Mouse (Mus musculus) frontal cortex, adult (tissue): Measurements from ENCODE around the gene Ntn1.

Experiments used
- ATAC-seq: cut with Nextera tagmentation; 2 replicates; pipeline ENCODE4 v1.9.2; 2017; ENCODE audit warnings: mild to moderate bottlenecking, moderate library complexity, mixed read lengths; ENCODE audit not compliant: low TSS enrichment

Ntn1 gene

GRCm38 (mm10) chr11:68185647-68186046 is 215.0 kb downstream of the Ntn1 start:
- peak; percentile 93 for ATAC-seq

GRCm38 (mm10) chr11:68177415-68177814 is 223.2 kb downstream of the Ntn1 start:
- ATAC-seq = no peak

DNA sequence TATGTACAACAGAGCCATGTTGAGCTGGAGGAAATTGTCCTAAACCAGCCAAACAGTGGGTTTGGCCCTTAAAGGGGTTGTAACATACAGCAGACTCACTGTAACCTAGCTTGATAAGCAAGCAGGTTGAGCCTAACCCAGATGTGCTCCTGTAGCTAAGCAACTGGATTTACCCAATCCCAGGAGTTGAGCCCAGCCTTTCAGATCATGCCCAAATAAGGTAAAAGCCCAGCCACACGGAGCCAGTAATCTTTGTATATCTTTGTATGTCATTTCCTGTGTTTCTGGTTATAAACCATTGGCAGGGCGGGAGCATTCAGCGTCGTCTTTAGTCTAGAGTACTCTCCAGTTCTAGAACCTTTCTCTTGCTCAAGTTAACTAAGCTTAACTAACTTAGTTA is 224.1 kb downstream of the Ntn1 start:
- no peak for ATAC-seq

DNA sequence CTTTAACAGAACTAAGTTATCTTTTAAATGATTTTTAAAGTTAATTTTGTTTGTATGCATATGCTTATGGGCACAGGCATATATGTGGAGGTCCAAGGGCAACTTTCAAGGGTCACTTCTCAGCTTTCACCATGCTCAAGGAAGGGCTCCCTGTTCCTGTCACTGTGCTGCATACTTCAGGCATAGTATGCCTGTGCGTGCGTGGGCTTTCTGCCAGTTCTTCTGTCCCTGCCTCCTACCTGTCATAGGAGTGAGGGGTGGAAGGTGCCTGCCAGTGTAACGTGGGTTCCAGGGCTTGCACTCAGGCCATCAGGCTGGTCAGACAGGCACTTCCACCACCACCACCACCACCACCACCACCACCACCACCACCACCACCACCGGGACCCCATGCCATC is 228.0 kb downstream of the Ntn1 start:
- ATAC-seq = no peak

GRCm38 (mm10) chr11:68171973-68172647 is 228.5 kb downstream of the Ntn1 start:
- no peak for ATAC-seq

DNA sequence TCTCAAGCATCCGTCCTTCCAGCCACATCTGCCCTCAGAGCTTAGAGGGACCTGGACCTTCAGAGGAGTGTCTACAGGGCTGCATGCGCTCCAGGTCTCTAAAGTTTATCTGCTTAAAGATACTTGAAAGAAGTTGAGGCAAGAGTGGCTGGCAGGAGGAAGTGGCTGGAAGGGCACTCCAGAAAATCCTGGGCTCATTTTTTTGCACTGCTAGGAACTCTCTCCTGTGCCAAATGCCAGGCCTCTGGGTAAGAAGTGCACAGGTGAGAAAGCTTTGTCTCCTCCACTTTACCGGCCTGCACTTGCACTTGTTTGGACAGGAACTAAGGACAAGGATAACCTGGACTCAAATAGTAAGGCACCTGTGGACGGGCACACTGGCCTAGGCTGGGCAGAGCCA is 232.2 kb downstream of the Ntn1 start:
- ATAC-seq = no peak

GRCm38 (mm10) chr11:68164408-68164807 is 236.2 kb downstream of the Ntn1 start:
- ATAC-seq = no peak

GRCm38 (mm10) chr11:68159867-68160266 is 240.8 kb downstream of the Ntn1 start:
- no peak for ATAC-seq
